Mouse (Mus musculus): Measurements from ENCODE around the gene Krt87. TPM values are rescaled to one million over a fixed set of nuclear protein-coding genes. Genes with fewer than 3 reads are reported as not detected.

The Krt87 gene
- 0.04 and 0.14 TPM in 2 replicates for polyA plus RNA-seq (2012; rRNA removed)

GRCm38 (mm10) chr15:101438555-101438954 lies at the start of gene Krt87:
Gene Krt87, minus strand, starts transcription at chr15:101438804.

GRCm38 (mm10) chr15:101472952-101473528 lies 34.4 kb upstream of the Krt87 start, which contains the start of gene Krt86:
Gene Krt86, plus strand, starts transcription at chr15:101473478.

GRCm38 (mm10) chr15:101463651-101464050 lies 25.0 kb upstream of the Krt87 start, which contains the start of gene Krt81:
Gene Krt81, minus strand, starts transcription at chr15:101463751.

GRCm38 (mm10) chr15:101447444-101447843 lies 8.8 kb upstream of the Krt87 start, which contains the start of gene Krt88:
Gene Krt88, plus strand, starts transcription at chr15:101447744.

GRCm38 (mm10) chr15:101410775-101411174 lies 27.8 kb downstream of the Krt87 start, which contains the start of gene Krt7:
Gene Krt7, plus strand, starts transcription at chr15:101411043.

Other genes with a start within 250 kb of the Krt87 start
- gene Grasp, start 214.6 kb downstream of the Krt87 start, polyA plus RNA-seq (2012; rRNA removed) = 7.5 and 12.5 TPM in 2 replicates
- 6.7 and 8.3 TPM in 2 replicates for gene Nr4a1, start 184.5 kb downstream of the Krt87 start, polyA plus RNA-seq (2012; rRNA removed)
- gene Atg101, start 154.5 kb downstream of the Krt87 start, polyA plus RNA-seq (2012; rRNA removed) = 19.1 and 20.5 TPM in 2 replicates
- gene 6030408B16Rik, start 145.6 kb downstream of the Krt87 start, polyA plus RNA-seq (2012; rRNA removed) = 0.53 and 0.61 TPM in 2 replicates
- gene Krt80, start 68.6 kb downstream of the Krt87 start, polyA plus RNA-seq (2012; rRNA removed) = 29.1 and 37.8 TPM in 2 replicates
- 49.2 and 61.5 TPM in 2 replicates for gene Krt7, start 27.8 kb downstream of the Krt87 start, polyA plus RNA-seq (2012; rRNA removed)
- not detected in 2 replicates for gene Krt88, start 8.9 kb upstream of the Krt87 start, polyA plus RNA-seq (2012; rRNA removed)
- not detected in 2 replicates for gene Krt81, start 24.9 kb upstream of the Krt87 start, polyA plus RNA-seq (2012; rRNA removed)
- gene Krt86, start 34.7 kb upstream of the Krt87 start, polyA plus RNA-seq (2012; rRNA removed) = 0.08 TPM in 1 of 2 replicates, not detected in the other
- gene Krt83, start 52.7 kb upstream of the Krt87 start, polyA plus RNA-seq (2012; rRNA removed) = 0.15 TPM in 1 of 2 replicates, not detected in the other
- not detected in 2 replicates for gene Gm49425, start 78.5 kb upstream of the Krt87 start, polyA plus RNA-seq (2012; rRNA removed)
- gene Krt84, start 94.0 kb upstream of the Krt87 start, polyA plus RNA-seq (2012; rRNA removed) = 0.26 and 0.28 TPM in 2 replicates
- not detected in 2 replicates for gene Krt82, start 111.9 kb upstream of the Krt87 start, polyA plus RNA-seq (2012; rRNA removed)
- gene Krt90, start 124.1 kb upstream of the Krt87 start, polyA plus RNA-seq (2012; rRNA removed) = 0.11 and 0.24 TPM in 2 replicates
- gene Krt75, start 135.1 kb upstream of the Krt87 start, polyA plus RNA-seq (2012; rRNA removed) = 0.73 and 0.98 TPM in 2 replicates
- not detected in 2 replicates for gene Gm5414, start 189.4 kb upstream of the Krt87 start, polyA plus RNA-seq (2012; rRNA removed)
- not detected in 2 replicates for gene Gm5478, start 208.6 kb upstream of the Krt87 start, polyA plus RNA-seq (2012; rRNA removed)
- 22.6 and 22.8 TPM in 2 replicates for gene Krt6b, start 241.5 kb upstream of the Krt87 start, polyA plus RNA-seq (2012; rRNA removed)